In the genomic region with DNA sequence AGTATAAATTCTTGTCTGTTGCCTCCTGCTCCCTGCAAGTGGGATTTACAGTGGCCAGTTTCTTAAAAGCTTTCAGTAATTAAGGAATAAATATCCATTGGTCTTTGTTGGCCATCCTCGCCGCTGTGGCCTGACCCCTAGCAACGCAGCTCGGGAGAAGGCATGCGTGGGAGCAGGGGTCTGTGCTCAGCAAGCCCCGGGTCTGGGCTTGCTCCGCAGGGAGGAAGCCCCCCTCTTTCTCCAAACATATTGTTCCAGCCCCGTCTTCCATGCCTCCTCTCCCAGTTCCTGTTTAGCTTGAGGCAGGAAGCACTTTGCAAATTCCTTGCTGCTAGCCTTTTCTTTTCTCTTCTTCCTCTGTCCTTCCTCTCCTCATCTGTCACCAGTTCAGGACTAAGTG, we compare ENCODE assay signal across 23 mouse cellular contexts. TPM values are rescaled to one million over a fixed set of nuclear protein-coding genes. Genes with fewer than 3 reads are reported as not detected.
DNase-seq lines count a peak whose midpoint lies in the region; ATAC-seq and TF ChIP-seq lines count a peak whose summit lies in the region.
"Had no signal": no experiment of that assay in that cellular context is flagged by ENCODE, and none has a peak within 500 bp of the region (broad histone marks: within the 10 kb centered on the region; RNA-seq: fewer than 3 reads in every experiment).

No protein-coding gene starts in this region.

- H3K4me2 ChIP-seq in neural tube, embryonic 11.5 days (ENCODE audit: low read depth): no peak overlapping the region
- no peak overlapping the region for H3K4me2 ChIP-seq in neural tube, embryonic 15.5 days
- H3K4me2 ChIP-seq: forebrain, embryonic 12.5 days; heart, embryonic 13.5 days had no signal

- DNase-seq in heart, embryonic 10.5 days (ENCODE audit: low spot score): no peak
- no peak for DNase-seq in heart, adult 8-10 months (ENCODE audit: low spot score)
- DNase-seq in kidney, postnatal 4 days: peak; percentile 49 to 61
- no peak for DNase-seq in kidney, adult 2 months
- peak; percentile 44 for DNase-seq in neural tube, embryonic 11.5 days (ENCODE audit: low spot score)
- DNase-seq in neural tube, embryonic 10.5 days (ENCODE audit: extremely low spot score, low spot score): no peak
- no peak for DNase-seq in cerebellum, postnatal 10 days
- DNase-seq: adrenal gland, postnatal 36 days; cerebellum, adult 11-12 months; cerebellum, postnatal 25 days; gastrocnemius, adult 2 months; kidney, postnatal 25 days; left cerebral cortex, postnatal 4 days; liver, postnatal 0 days; right cerebral cortex, postnatal 14 days; spleen, adult 18-20 months; thymus, adult 2 months had no signal

- H3K9ac ChIP-seq in neural tube, embryonic 11.5 days (ENCODE audit: low read length): no peak overlapping the region
- H3K9ac ChIP-seq in neural tube, embryonic 15.5 days (replicated peaks): no peak overlapping the region
- H3K9ac ChIP-seq: forebrain, embryonic 12.5 days; heart, embryonic 13.5 days; liver, postnatal 0 days had no signal

- TF ChIP-seq CTCF in kidney, adult 2 months (conservative IDR thresholded peaks at IDR 0.05; ENCODE audit: insufficient read depth, insufficient read length, low read depth, low read length): no peak

- no peaks in the 10 kb centered on the region for H3K9me3 ChIP-seq in heart, embryonic 10.5 days
- no peaks in the 10 kb centered on the region for H3K9me3 ChIP-seq in neural tube, embryonic 11.5 days (ENCODE audit: control insufficient read depth, low read length)
- no peaks in the 10 kb centered on the region for H3K9me3 ChIP-seq in neural tube, embryonic 15.5 days (replicated peaks)
- H3K9me3 ChIP-seq: heart, embryonic 13.5 days had no signal

- peak overlapping the region; percentile 37; the same call in 1 of the 2 replicates for H3K27ac ChIP-seq in heart, embryonic 10.5 days
- H3K27ac ChIP-seq in kidney, adult 2 months (ENCODE audit: insufficient read depth, low read depth, low read length): no peak overlapping the region
- H3K27ac ChIP-seq in neural tube, embryonic 11.5 days (ENCODE audit: low read depth, low read length): no peak overlapping the region
- H3K27ac ChIP-seq in neural tube, embryonic 15.5 days (replicated peaks): peak overlapping the region; percentile 45; the same call in 1 of the 2 replicates
- H3K27ac ChIP-seq: forebrain, embryonic 12.5 days; gastrocnemius, adult 2 months; heart, embryonic 13.5 days had no signal

- no peak overlapping the region for H3K4me3 ChIP-seq in heart, embryonic 10.5 days
- no peak overlapping the region for H3K4me3 ChIP-seq in kidney, adult 2 months (ENCODE audit: insufficient read depth, low read depth, low read length)
- no peak overlapping the region for H3K4me3 ChIP-seq in neural tube, embryonic 11.5 days (ENCODE audit: low read depth, low read length)
- H3K4me3 ChIP-seq in neural tube, embryonic 15.5 days (replicated peaks): no peak overlapping the region
- H3K4me3 ChIP-seq: forebrain, embryonic 12.5 days; gastrocnemius, adult 2 months; heart, embryonic 13.5 days had no signal

- H3K4me1 ChIP-seq in heart, embryonic 10.5 days: peaks cover 22% of the 10 kb centered on the region; the same call in 1 of the 2 replicates
- H3K4me1 ChIP-seq in kidney, adult 2 months (ENCODE audit: control insufficient read depth, insufficient read depth, low read length): no peaks in the 10 kb centered on the region
- peaks cover 36% of the 10 kb centered on the region for H3K4me1 ChIP-seq in neural tube, embryonic 11.5 days (ENCODE audit: control insufficient read depth, insufficient read depth, low read length)
- peaks cover 60% of the 10 kb centered on the region for H3K4me1 ChIP-seq in neural tube, embryonic 15.5 days

- 48% methylated on average over 8 of the region's 8 CpGs for WGBS in heart, embryonic 10.5 days
- 45% methylated on average over 8 of the region's 8 CpGs for WGBS in kidney, adult 2 months
- WGBS in neural tube, embryonic 11.5 days: 14% methylated on average over 8 of the region's 8 CpGs
- WGBS in neural tube, embryonic 15.5 days: 6% methylated on average over 8 of the region's 8 CpGs

- 0 out of 2 replicates have a peak, but pooled peaks cover 2% of the 10 kb centered on the region for H3K36me3 ChIP-seq in heart, embryonic 10.5 days
- no peaks in the 10 kb centered on the region for H3K36me3 ChIP-seq in kidney, adult 2 months (ENCODE audit: control insufficient read depth, insufficient read depth, low read length)
- H3K36me3 ChIP-seq in neural tube, embryonic 11.5 days (ENCODE audit: control insufficient read depth, insufficient read depth, low read length): no peaks in the 10 kb centered on the region
- peaks cover 3% of the 10 kb centered on the region; the same call in 1 of the 2 replicates for H3K36me3 ChIP-seq in neural tube, embryonic 15.5 days
- H3K36me3 ChIP-seq: heart, embryonic 13.5 days had no signal

- no peak for ATAC-seq in neural tube, embryonic 11.5 days (ENCODE audit: insufficient read depth, low FRiP score, low TSS enrichment)
- no peak for ATAC-seq in neural tube, embryonic 15.5 days (ENCODE audit: low FRiP score)
- ATAC-seq: liver, postnatal 0 days had no signal

- H3K27me3 ChIP-seq in heart, embryonic 10.5 days (ENCODE audit: insufficient read depth, poor library complexity, severe bottlenecking): no peaks in the 10 kb centered on the region
- no peaks in the 10 kb centered on the region for H3K27me3 ChIP-seq in kidney, adult 2 months (replicated peaks; ENCODE audit: control insufficient read depth, insufficient read depth, low read length)
- no peaks in the 10 kb centered on the region for H3K27me3 ChIP-seq in neural tube, embryonic 11.5 days (ENCODE audit: control insufficient read depth, insufficient read depth, low read length)
- no peaks in the 10 kb centered on the region; the same call in 1 of the 2 replicates for H3K27me3 ChIP-seq in neural tube, embryonic 15.5 days (replicated peaks)
- H3K27me3 ChIP-seq: heart, embryonic 13.5 days had no signal

- TF ChIP-seq POLR2A in kidney, adult 2 months (IDR thresholded peaks at IDR 0.05; ENCODE audit: low read depth, low read length): no peak

RNA-seq across cellular contexts. Expression of a gene that starts 50.8 kb away (rescaled TPM):
- 0.94 and 1.9 TPM in 2 replicates for polyA plus RNA-seq in heart, embryonic 10.5 days (2016; fragmentation: Nextera tagmentation; extraction: Ambion mirVana)
- under 1 TPM in 1 of 4 experiments, not detected in 3; 0.22 TPM for total RNA-seq in heart, adult 8-10 months (2022)
- polyA plus RNA-seq in kidney, adult 2 months (2012; rRNA removed): not detected in 2 replicates
- polyA plus RNA-seq in neural tube, embryonic 11.5 days (2014; fragmentation: Nextera tagmentation; extraction: Ambion mirVana): 44.0 and 45.8 TPM in 2 replicates
- polyA plus RNA-seq in neural tube, embryonic 15.5 days (2015; fragmentation: Nextera tagmentation; extraction: Ambion mirVana): 21.7 and 30.5 TPM in 2 replicates
- total RNA-seq: adrenal gland, postnatal 36 days; liver, adult 2 months had no signal
- polyA plus RNA-seq: liver, adult 2 months; stomach, embryonic 14.5 days; urinary bladder, adult 2 months had no signal

Comparison
In these comparisons a context has a peak if more than half of its experiments do, and no peak if none do; other contexts are left out.
1. DNase-seq: peak in kidney, postnatal 4 days (2 of 2) and neural tube, embryonic 11.5 days (single experiment); none in heart, embryonic 10.5 days (single experiment), heart, adult 8-10 months (single experiment), kidney, adult 2 months (single experiment), neural tube, embryonic 10.5 days (single experiment) and cerebellum, postnatal 10 days (0 of 2).
2. H3K27ac ChIP-seq: peak in heart, embryonic 10.5 days (single experiment) and neural tube, embryonic 15.5 days (single experiment); none in kidney, adult 2 months (single experiment) and neural tube, embryonic 11.5 days (single experiment).